Mouse (Mus musculus): ENCODE measurements around the gene Gm42878. TPM values are rescaled to one million over a fixed set of nuclear protein-coding genes. Genes with fewer than 3 reads are reported as not detected.

The Gm42878 gene
- not detected for polyA plus RNA-seq (2015; fragmentation: Illumina TruSeq; extraction: RNeasy Lipid Tissue Mini Kit (QIAGEN cat#74804); ENCODE audit: low read depth, low replicate concordance)

DNA sequence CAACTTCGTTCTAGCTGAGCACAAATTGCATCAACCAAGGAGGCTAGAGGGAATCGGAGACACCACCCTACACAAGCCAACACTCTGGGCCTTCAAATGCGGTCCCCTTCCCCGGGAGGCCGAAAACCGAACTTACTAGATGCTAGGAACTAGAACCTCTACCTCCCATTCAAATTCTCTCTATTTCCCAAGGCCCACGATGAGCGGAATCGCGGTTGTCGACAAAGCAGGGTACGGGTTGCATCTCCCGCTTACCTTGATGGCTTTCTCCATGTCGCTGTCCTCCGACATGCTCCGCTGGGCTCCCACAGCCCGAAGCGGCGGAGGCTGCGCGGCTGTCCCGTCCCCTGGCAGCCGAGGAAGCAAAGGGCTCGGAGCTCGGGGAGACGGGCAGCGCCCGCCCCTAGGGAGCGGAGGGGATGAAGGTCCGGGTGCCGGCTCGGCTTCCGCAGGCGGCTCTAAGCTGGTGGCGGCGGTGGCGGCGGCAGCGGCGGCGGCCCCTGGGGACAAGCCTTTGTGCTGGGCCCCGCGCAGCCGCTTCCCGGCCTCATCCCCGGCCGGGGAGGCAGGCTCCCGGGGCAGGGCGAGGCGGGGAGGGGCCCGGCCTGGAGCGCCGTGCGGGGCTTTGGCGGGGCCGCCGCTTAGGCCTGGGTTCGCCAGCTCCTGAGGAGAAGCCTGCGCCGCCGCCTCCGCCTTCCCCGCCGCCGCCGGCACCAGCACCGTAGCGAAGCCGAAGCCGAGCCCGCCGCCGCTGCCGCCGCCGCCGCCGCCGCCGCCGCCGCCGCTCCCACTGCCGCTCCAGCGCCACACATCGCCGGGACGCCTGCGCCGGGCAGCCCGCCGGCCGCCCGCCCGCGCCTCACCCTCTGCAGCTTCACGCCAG lies at the start of gene Gm42878, which contains the start of gene Adam1a:
TSS of gene Gm42878 (minus strand) at position 573 of the 883 bp plus-strand sequence.
TSS of gene Adam1a (minus strand) at position 573 of the 883 bp plus-strand sequence.

GRCm38 (mm10) chr5:121593451-121594401 lies 48.4 kb upstream of the Gm42878 start, which contains the start of gene Aldh2:
Gene Aldh2, minus strand, starts transcription at chr5:121593824.

GRCm38 (mm10) chr5:121545793-121546529 lies 679 bp upstream of the Gm42878 start, which contains the start of gene Mapkapk5:
Gene Mapkapk5, minus strand, starts transcription at chr5:121545905.

DNA sequence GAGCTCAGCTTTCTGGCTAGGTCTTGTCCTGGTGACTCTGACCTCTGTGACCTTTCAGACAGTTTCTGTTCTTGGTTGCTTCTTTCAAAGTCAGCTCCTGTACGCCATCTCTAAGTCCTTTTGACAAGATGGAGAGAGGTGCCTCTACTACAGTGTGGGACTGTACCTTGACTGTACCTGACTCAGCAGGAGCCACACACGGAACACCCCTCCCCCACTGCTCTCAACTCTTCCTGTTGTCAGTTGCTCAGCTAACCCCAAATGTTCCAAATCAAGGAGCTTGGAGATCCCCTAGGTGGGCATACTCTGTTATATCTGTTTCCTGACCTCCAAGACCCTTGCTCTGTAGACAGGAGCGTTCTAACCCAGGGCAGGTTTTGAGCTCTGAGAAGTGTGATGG lies 42.1 kb downstream of the Gm42878 start, which contains the start of gene Adam1b:
TSS of gene Adam1b (minus strand) at position 205 of the 400 bp plus-strand sequence.

Other genes with a start within 250 kb of the Gm42878 start
- 59.1 TPM for gene Trafd1, start 159.8 kb downstream of the Gm42878 start, polyA plus RNA-seq (2015; fragmentation: Illumina TruSeq; extraction: RNeasy Lipid Tissue Mini Kit (QIAGEN cat#74804); ENCODE audit: low read depth, low replicate concordance)
- 27.3 TPM for gene Naa25, start 147.5 kb downstream of the Gm42878 start, polyA plus RNA-seq (2015; fragmentation: Illumina TruSeq; extraction: RNeasy Lipid Tissue Mini Kit (QIAGEN cat#74804); ENCODE audit: low read depth, low replicate concordance)
- gene Tmem116, start 93.6 kb downstream of the Gm42878 start, polyA plus RNA-seq (2015; fragmentation: Illumina TruSeq; extraction: RNeasy Lipid Tissue Mini Kit (QIAGEN cat#74804); ENCODE audit: low read depth, low replicate concordance): 3.8 TPM
- gene Erp29, start 93.0 kb downstream of the Gm42878 start, polyA plus RNA-seq (2015; fragmentation: Illumina TruSeq; extraction: RNeasy Lipid Tissue Mini Kit (QIAGEN cat#74804); ENCODE audit: low read depth, low replicate concordance): 194 TPM
- gene Adam1b, start 42.0 kb downstream of the Gm42878 start, polyA plus RNA-seq (2015; fragmentation: Illumina TruSeq; extraction: RNeasy Lipid Tissue Mini Kit (QIAGEN cat#74804); ENCODE audit: low read depth, low replicate concordance): not detected
- 10.9 TPM for gene Adam1a, start within 50 bp of the Gm42878 start, polyA plus RNA-seq (2015; fragmentation: Illumina TruSeq; extraction: RNeasy Lipid Tissue Mini Kit (QIAGEN cat#74804); ENCODE audit: low read depth, low replicate concordance)
- gene Mapkapk5, start 423 bp upstream of the Gm42878 start, polyA plus RNA-seq (2015; fragmentation: Illumina TruSeq; extraction: RNeasy Lipid Tissue Mini Kit (QIAGEN cat#74804); ENCODE audit: low read depth, low replicate concordance): 69.5 TPM
- gene Aldh2, start 48.3 kb upstream of the Gm42878 start, polyA plus RNA-seq (2015; fragmentation: Illumina TruSeq; extraction: RNeasy Lipid Tissue Mini Kit (QIAGEN cat#74804); ENCODE audit: low read depth, low replicate concordance): 147 TPM
- 3.1 TPM for gene Acad12, start 73.5 kb upstream of the Gm42878 start, polyA plus RNA-seq (2015; fragmentation: Illumina TruSeq; extraction: RNeasy Lipid Tissue Mini Kit (QIAGEN cat#74804); ENCODE audit: low read depth, low replicate concordance)
- gene Acad10, start 115.0 kb upstream of the Gm42878 start, polyA plus RNA-seq (2015; fragmentation: Illumina TruSeq; extraction: RNeasy Lipid Tissue Mini Kit (QIAGEN cat#74804); ENCODE audit: low read depth, low replicate concordance): 2.1 TPM
- gene Brap, start 115.1 kb upstream of the Gm42878 start, polyA plus RNA-seq (2015; fragmentation: Illumina TruSeq; extraction: RNeasy Lipid Tissue Mini Kit (QIAGEN cat#74804); ENCODE audit: low read depth, low replicate concordance): 54.5 TPM
- 130 TPM for gene Atxn2, start 165.9 kb upstream of the Gm42878 start, polyA plus RNA-seq (2015; fragmentation: Illumina TruSeq; extraction: RNeasy Lipid Tissue Mini Kit (QIAGEN cat#74804); ENCODE audit: low read depth, low replicate concordance)

Data from brain, adult 10 weeks (tissue).